Mouse (Mus musculus) embryonic facial prominence, embryonic 12.5 days (tissue): ENCODE results near the gene Scin. TPM values are rescaled to one million over a fixed set of nuclear protein-coding genes. Genes with fewer than 3 reads are reported as not detected.
A peak's percentile ranks its signal among the peaks of the same experiment; 100 is the strongest.

ENCODE experiments used
- ATAC-seq: fragments of 200-750 bp; cut with Nextera tagmentation; 2 replicates; pipeline ENCODE4 v1.8.0; 2017; ENCODE audit not compliant: insufficient number of reproducible peaks, insufficient read depth, low FRiP score, low TSS enrichment
- H3K27ac ChIP-seq: fragments of 300-500 bp; sonication (generic); 2 replicates; pipeline ENCODE4 v1.5.1; 2016; ENCODE audit warnings: mild to moderate bottlenecking
- H3K27me3 ChIP-seq: fragments of 300-500 bp; sonication (generic); 2 replicates; pipeline ENCODE4 v1.6.1; 2016; ENCODE audit warnings: mild to moderate bottlenecking, moderate library complexity
- H3K36me3 ChIP-seq: fragments of 300-500 bp; sonication (generic); 2 replicates; pipeline ENCODE4 v1.6.1; 2016; ENCODE audit warnings: mild to moderate bottlenecking
- H3K4me1 ChIP-seq: fragments of 300-500 bp; sonication (generic); 2 replicates; pipeline ENCODE4 v1.6.1; 2016
- H3K4me2 ChIP-seq: fragments of 300-500 bp; sonication (generic); replicated peaks from 2 replicates; pipeline ENCODE4 v1.6.1; 2016; ENCODE audit warnings: mild to moderate bottlenecking, moderate library complexity
- H3K4me3 ChIP-seq: fragments of 300-500 bp; sonication (generic); 2 replicates; pipeline ENCODE4 v1.5.1; 2016; ENCODE audit warnings: mild to moderate bottlenecking
- H3K9ac ChIP-seq: fragments of 300-500 bp; sonication (generic); 2 replicates; pipeline ENCODE4 v1.6.1; 2016; ENCODE audit warnings: mild to moderate bottlenecking, moderate library complexity
- H3K9me3 ChIP-seq: fragments of 300-500 bp; sonication (generic); 2 replicates; pipeline ENCODE4 v1.6.1; 2016; ENCODE audit warnings: mild to moderate bottlenecking, moderate library complexity
- WGBS: fragments of 180-500 bp; shearing (Covaris S2); methylation state at CpG from one replicate; pipeline ENCODE4 v1.1.7; 2016; 5-methylcytosine and 5-hydroxymethylcytosine counted together
- polyA plus RNA-seq: library from polyadenylated mRNA; unstranded; fragments of >200 nt; fragmentation: Nextera tagmentation; extraction: Ambion mirVana; gene quantifications from 2 replicates; pipeline ENCODE4 v1.2.1, GENCODE M21; 2016

Gene Scin
- polyA plus RNA-seq, 1 experiment from 2014 or later = 2.0 TPM

GRCm38 (mm10) chr12:40047024-40047423 is 87.0 kb downstream of the Scin start:
- no peaks in the 10 kb centered on the region for H3K9me3 ChIP-seq
- 59% methylated on average over 1 of the region's 1 CpGs for WGBS
- no peak overlapping the region for H3K27ac ChIP-seq
- no peak overlapping the region for H3K4me2 ChIP-seq
- H3K27me3 ChIP-seq = no peaks in the 10 kb centered on the region
- no peak overlapping the region for H3K4me3 ChIP-seq
- H3K4me1 ChIP-seq = no peaks in the 10 kb centered on the region
- no peak for ATAC-seq
- no peak overlapping the region for H3K9ac ChIP-seq
- H3K36me3 ChIP-seq = no peaks in the 10 kb centered on the region

GRCm38 (mm10) chr12:40043816-40044585 is 90.0 kb downstream of the Scin start:
- Histone ChIP-seq H3K9me3 (no peaks in the 10 kb centered on the region), H3K27me3 (0 out of 2 replicates have a peak, but pooled peaks cover 2% of the 10 kb centered on the region), H3K4me1 (no peaks in the 10 kb centered on the region), H3K4me3 (no peak overlapping the region), H3K27ac (no peak overlapping the region), H3K4me2 (no peak overlapping the region), H3K36me3 (no peaks in the 10 kb centered on the region), H3K9ac (no peak overlapping the region)
- 84% methylated on average over 8 of the region's 8 CpGs for WGBS
- ATAC-seq = no peak

GRCm38 (mm10) chr12:40040067-40040466 is 94.0 kb downstream of the Scin start:
- no peak for ATAC-seq
- Histone ChIP-seq H3K4me1 (0 out of 2 replicates have a peak, but pooled peaks cover 3% of the 10 kb centered on the region), H3K36me3 (no peaks in the 10 kb centered on the region), H3K9ac (no peak overlapping the region), H3K27ac (no peak overlapping the region), H3K4me3 (no peak overlapping the region), H3K4me2 (no peak overlapping the region), H3K27me3 (0 out of 2 replicates have a peak, but pooled peaks cover 2% of the 10 kb centered on the region), H3K9me3 (no peaks in the 10 kb centered on the region)

- H3K27me3 ChIP-seq = 0 out of 2 replicates have a peak, but pooled peaks cover 2% of the 10 kb centered on the region
- H3K27ac ChIP-seq = peak within 1 kb of the TSS; percentile 88
- peak within 1 kb of the TSS; percentile 72 for H3K9ac ChIP-seq
- H3K4me2 ChIP-seq = peak within 1 kb of the TSS; percentile 74
- peak within 1 kb of the TSS; percentile 76 for H3K4me3 ChIP-seq
- no peaks in the 10 kb centered on the region for H3K9me3 ChIP-seq
- 0 out of 2 replicates have a peak, but pooled peaks cover 3% of the 10 kb centered on the region for H3K4me1 ChIP-seq
- WGBS = under 1% methylated on average over 68 of the region's 68 CpGs
- ATAC-seq = peak; percentile 86
- H3K36me3 ChIP-seq = no peaks in the 10 kb centered on the region
Measured at GRCm38 (mm10) chr12:40037876-40038463, 96.1 kb downstream of the Scin start, which contains the start of gene Arl4a. Gene Arl4a, minus strand, starts transcription at chr12:40038025.

- Histone ChIP-seq H3K9ac (peak overlapping the region; percentile 72), H3K36me3 (no peaks in the 10 kb centered on the region), H3K27me3 (0 out of 2 replicates have a peak, but pooled peaks cover 2% of the 10 kb centered on the region), H3K27ac (peak overlapping the region; percentile 88), H3K9me3 (no peaks in the 10 kb centered on the region), H3K4me1 (0 out of 2 replicates have a peak, but pooled peaks cover 3% of the 10 kb centered on the region), H3K4me3 (peak overlapping the region; percentile 76), H3K4me2 (peak overlapping the region; percentile 74)
- under 1% methylated on average over 58 of the region's 60 CpGs for WGBS
- peak; percentile 99 for ATAC-seq
Measured at GRCm38 (mm10) chr12:40037226-40037813, 96.7 kb downstream of the Scin start.

GRCm38 (mm10) chr12:40036666-40037065 is 97.4 kb downstream of the Scin start:
- H3K4me2 ChIP-seq = peak overlapping the region; percentile 74
- no peaks in the 10 kb centered on the region for H3K27me3 ChIP-seq
- H3K4me3 ChIP-seq = peak overlapping the region; percentile 76
- no peaks in the 10 kb centered on the region for H3K36me3 ChIP-seq
- H3K27ac ChIP-seq = 0 out of 2 replicates have a peak overlapping the region, but pooled peaks have one; percentile 14
- ATAC-seq = no peak
- H3K9ac ChIP-seq = peak overlapping the region; percentile 46
- no peaks in the 10 kb centered on the region for H3K9me3 ChIP-seq
- 7% methylated on average over 11 of the region's 11 CpGs for WGBS
- 0 out of 2 replicates have a peak, but pooled peaks cover 3% of the 10 kb centered on the region for H3K4me1 ChIP-seq

- H3K9me3 ChIP-seq = no peaks in the 10 kb centered on the region
- 89% methylated on average over 4 of the region's 4 CpGs for WGBS
- 0 out of 2 replicates have a peak, but pooled peaks cover 3% of the 10 kb centered on the region for H3K4me1 ChIP-seq
- H3K27ac ChIP-seq = no peak overlapping the region
- H3K27me3 ChIP-seq = no peaks in the 10 kb centered on the region
- no peak overlapping the region for H3K9ac ChIP-seq
- no peaks in the 10 kb centered on the region for H3K36me3 ChIP-seq
- no peak for ATAC-seq
- peak overlapping the region; percentile 74 for H3K4me2 ChIP-seq
- H3K4me3 ChIP-seq = no peak overlapping the region; the same call in 1 of the 2 replicates
Measured at GRCm38 (mm10) chr12:40035506-40035905, 98.5 kb downstream of the Scin start.

GRCm38 (mm10) chr12:40029201-40029600 is 104.8 kb downstream of the Scin start:
- Histone ChIP-seq H3K4me2 (no peak overlapping the region), H3K27ac (no peak overlapping the region), H3K4me1 (no peaks in the 10 kb centered on the region), H3K9me3 (no peaks in the 10 kb centered on the region), H3K27me3 (no peaks in the 10 kb centered on the region), H3K36me3 (no peaks in the 10 kb centered on the region), H3K9ac (no peak overlapping the region), H3K4me3 (no peak overlapping the region)
- WGBS = 78% methylated on average over 4 of the region's 4 CpGs
- ATAC-seq = no peak

GRCm38 (mm10) chr12:40027846-40028245 is 106.2 kb downstream of the Scin start:
- H3K36me3 ChIP-seq = no peaks in the 10 kb centered on the region
- H3K9ac ChIP-seq = no peak overlapping the region
- no peaks in the 10 kb centered on the region for H3K4me1 ChIP-seq
- no peaks in the 10 kb centered on the region for H3K9me3 ChIP-seq
- ATAC-seq = no peak
- H3K27me3 ChIP-seq = no peaks in the 10 kb centered on the region
- WGBS = 77% methylated on average over 3 of the region's 3 CpGs
- no peak overlapping the region for H3K27ac ChIP-seq
- H3K4me2 ChIP-seq = no peak overlapping the region
- H3K4me3 ChIP-seq = no peak overlapping the region

GRCm38 (mm10) chr12:40027444-40027843 is 106.6 kb downstream of the Scin start:
- H3K27ac ChIP-seq = no peak overlapping the region
- no peak overlapping the region for H3K4me3 ChIP-seq
- H3K9me3 ChIP-seq = no peaks in the 10 kb centered on the region
- no peaks in the 10 kb centered on the region for H3K4me1 ChIP-seq
- no peak overlapping the region for H3K9ac ChIP-seq
- no peak for ATAC-seq
- H3K27me3 ChIP-seq = no peaks in the 10 kb centered on the region
- no peak overlapping the region for H3K4me2 ChIP-seq
- no peaks in the 10 kb centered on the region for H3K36me3 ChIP-seq
- 88% methylated on average over 3 of the region's 3 CpGs for WGBS

- H3K27ac ChIP-seq = no peak overlapping the region
- H3K9ac ChIP-seq = no peak overlapping the region
- no peak overlapping the region for H3K4me3 ChIP-seq
- no peaks in the 10 kb centered on the region for H3K4me1 ChIP-seq
- no peak overlapping the region for H3K4me2 ChIP-seq
- H3K9me3 ChIP-seq = no peaks in the 10 kb centered on the region
- WGBS = 86% methylated on average over 2 of the region's 2 CpGs
- no peaks in the 10 kb centered on the region for H3K36me3 ChIP-seq
- no peaks in the 10 kb centered on the region for H3K27me3 ChIP-seq
- ATAC-seq = no peak
Measured at GRCm38 (mm10) chr12:40023918-40024317, 110.1 kb downstream of the Scin start.
